Mouse (Mus musculus) kidney, embryonic 14.5 days (tissue): ENCODE measurements around the gene E030030I06Rik. TPM values are rescaled to one million over a fixed set of nuclear protein-coding genes. Genes with fewer than 3 reads are reported as not detected.
"Not testable (repeated sequence)": the region's sequence is repeated elsewhere in the genome, so short reads cannot be mapped to it uniquely, and the experiment has no call there.

Source experiments
- ATAC-seq: fragments of 200-750 bp; cut with Nextera tagmentation; 2 replicates; pipeline ENCODE4 v1.8.0; 2017; ENCODE audit warnings: moderate number of reproducible peaks, mild to moderate bottlenecking, moderate TSS enrichment, moderate library complexity; ENCODE audit not compliant: low FRiP score, low TSS enrichment
- H3K27ac ChIP-seq: fragments of 300-500 bp; sonication (generic); 2 replicates; pipeline ENCODE4 v1.5.1; 2014; ENCODE audit warnings: low read depth, mild to moderate bottlenecking, low read length, moderate library complexity, mixed read lengths
- H3K27me3 ChIP-seq: fragments of 300-500 bp; sonication (generic); 2 replicates; pipeline ENCODE4 v1.6.1; 2014; ENCODE audit warnings: mild to moderate bottlenecking, low read length; ENCODE audit not compliant: control insufficient read depth, insufficient read depth
- H3K36me3 ChIP-seq: fragments of 300-500 bp; sonication (generic); 2 replicates; pipeline ENCODE4 v1.6.1; 2014; ENCODE audit warnings: low read length, mixed read lengths; ENCODE audit not compliant: control insufficient read depth, insufficient read depth
- H3K4me1 ChIP-seq: fragments of 300-500 bp; sonication (generic); 2 replicates; pipeline ENCODE4 v1.6.1; 2014; ENCODE audit warnings: low read length, mixed read lengths; ENCODE audit not compliant: control insufficient read depth, insufficient read depth
- H3K4me2 ChIP-seq: fragments of 300-500 bp; sonication (generic); replicated peaks from 2 replicates; pipeline ENCODE4 v1.6.1; 2014; ENCODE audit warnings: low read depth, mild to moderate bottlenecking, low read length
- H3K4me3 ChIP-seq: fragments of 300-500 bp; sonication (generic); 2 replicates; pipeline ENCODE4 v1.5.1; 2014; ENCODE audit warnings: mild to moderate bottlenecking, low read length
- H3K9ac ChIP-seq: fragments of 300-500 bp; sonication (generic); 2 replicates; pipeline ENCODE4 v1.6.1; 2014; ENCODE audit warnings: low read depth, mild to moderate bottlenecking, low read length, moderate library complexity
- H3K9me3 ChIP-seq: fragments of 300-500 bp; sonication (generic); 2 replicates; pipeline ENCODE4 v1.6.1; 2016; ENCODE audit warnings: low read length; ENCODE audit not compliant: control insufficient read depth
- WGBS: fragments of 180-500 bp; shearing (Covaris S2); extraction: QIAGEN DNeasy Blood & Tissue Kit; methylation state at CpG from one replicate; pipeline ENCODE4 v1.1.7; 2014; 5-methylcytosine and 5-hydroxymethylcytosine counted together
- polyA plus RNA-seq: library from polyadenylated mRNA; unstranded; fragments of >200 nt; fragmentation: Nextera tagmentation; extraction: Ambion mirVana; gene quantifications from 2 replicates; pipeline ENCODE4 v1.2.1, GENCODE M21; 2014

The E030030I06Rik gene
- polyA plus RNA-seq, 1 experiment from 2014 or later, result 42.1 TPM

DNA sequence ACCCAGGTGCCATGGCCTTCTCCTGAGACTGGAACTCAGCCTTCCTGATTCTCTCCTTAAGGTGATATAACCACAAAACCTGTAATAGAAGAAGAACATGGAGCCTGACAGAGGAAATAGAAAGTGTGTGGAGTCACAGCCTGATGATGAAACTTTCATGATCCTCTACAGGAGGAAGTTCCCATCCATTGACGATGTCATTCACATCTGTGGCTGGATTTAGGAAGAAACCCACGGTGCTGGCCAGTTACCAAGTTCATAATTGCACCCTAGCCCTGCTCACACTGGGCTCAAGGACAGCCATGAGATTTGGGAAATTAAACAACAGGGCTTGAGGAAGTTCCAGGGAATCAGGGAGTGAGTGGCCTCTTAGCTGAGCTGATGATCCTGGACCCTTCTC is 17.0 kb upstream of the E030030I06Rik start:
- not testable (repeated sequence) for H3K4me1 ChIP-seq, H3K9me3 ChIP-seq, H3K27ac ChIP-seq, H3K27me3 ChIP-seq, H3K4me2 ChIP-seq, H3K36me3 ChIP-seq, ATAC-seq, H3K4me3 ChIP-seq, H3K9ac ChIP-seq
- WGBS, result 68% methylated on average over 2 of the region's 2 CpGs

GRCm38 (mm10) chr10:22165328-22166003 is 16.4 kb upstream of the E030030I06Rik start:
- H3K9me3 ChIP-seq, ATAC-seq, H3K36me3 ChIP-seq, H3K27me3 ChIP-seq, H3K4me1 ChIP-seq, H3K27ac ChIP-seq, H3K9ac ChIP-seq, H3K4me2 ChIP-seq, H3K4me3 ChIP-seq: not testable (repeated sequence)
- WGBS, result 60% methylated on average over 5 of the region's 5 CpGs

DNA sequence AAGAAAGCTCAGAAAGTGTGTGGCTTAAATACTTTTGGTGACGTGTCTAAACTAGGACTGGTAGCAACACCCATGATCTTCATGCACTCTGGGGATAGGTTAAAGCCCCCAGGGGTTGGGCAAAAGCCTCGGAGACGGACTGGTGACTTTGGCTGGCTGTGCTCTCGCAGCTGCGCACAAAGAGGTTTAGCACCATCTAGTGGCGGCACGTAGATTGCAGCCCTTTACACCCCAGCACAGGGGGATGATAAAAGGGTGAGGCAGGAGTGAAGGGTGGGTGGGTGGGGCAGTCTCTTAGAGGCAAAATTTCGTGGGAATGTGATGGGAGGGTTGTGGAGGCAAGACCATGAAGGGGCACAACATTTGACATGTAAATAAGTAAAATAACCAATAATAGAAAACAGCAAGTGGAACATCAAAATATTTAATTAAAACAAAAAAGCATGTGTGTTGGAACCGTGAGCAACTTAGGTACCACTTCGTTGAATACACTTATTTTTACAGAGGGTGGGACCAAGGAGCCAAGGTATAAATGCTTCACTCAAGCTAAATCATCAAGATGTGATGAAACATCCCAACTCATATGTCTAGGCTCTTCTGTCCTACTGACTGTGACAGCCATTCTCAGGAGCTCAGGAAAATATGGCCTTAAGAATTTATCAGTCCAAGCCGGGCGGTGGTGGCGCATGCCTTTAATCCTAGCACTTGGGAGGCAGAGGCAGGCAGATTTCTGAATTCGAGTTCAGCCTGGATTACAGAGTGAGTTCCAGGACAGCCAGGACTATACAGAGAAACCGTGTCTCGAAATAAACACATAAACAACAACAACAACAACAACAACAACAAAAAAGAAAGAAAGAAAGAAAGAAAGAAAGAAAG is 14.9 kb upstream of the E030030I06Rik start:
- not testable (repeated sequence) for H3K4me3 ChIP-seq, H3K9me3 ChIP-seq, H3K36me3 ChIP-seq, H3K9ac ChIP-seq, H3K4me1 ChIP-seq, H3K27ac ChIP-seq
- H3K27me3 ChIP-seq, result peaks cover 19% of the 10 kb centered on the region
- peak overlapping the region; percentile 35 for H3K4me2 ChIP-seq
- 36% methylated on average over 14 of the region's 16 CpGs for WGBS
- 0 out of 2 replicates have a peak, but pooled peaks have one; percentile 46 for ATAC-seq

- 10% methylated on average over 9 of the region's 9 CpGs for WGBS
- Histone ChIP-seq H3K4me2 (peak overlapping the region; percentile 35), H3K27me3 (peaks cover 25% of the 10 kb centered on the region)
- not testable (repeated sequence) for H3K9ac ChIP-seq, ATAC-seq, H3K9me3 ChIP-seq, H3K4me1 ChIP-seq, H3K27ac ChIP-seq, H3K4me3 ChIP-seq, H3K36me3 ChIP-seq
Measured at GRCm38 (mm10) chr10:22163279-22163678, 14.2 kb upstream of the E030030I06Rik start.

GRCm38 (mm10) chr10:22159581-22160140 is 10.6 kb upstream of the E030030I06Rik start:
- peaks cover 54% of the 10 kb centered on the region for H3K27me3 ChIP-seq
- H3K4me2 ChIP-seq, result no peak overlapping the region
- H3K4me3 ChIP-seq, result peak overlapping the region; percentile 39; the same call in 1 of the 2 replicates
- no peak for ATAC-seq
- H3K36me3 ChIP-seq, result no peaks in the 10 kb centered on the region
- H3K9ac ChIP-seq, result no peak overlapping the region
- 2% methylated on average over 23 of the region's 23 CpGs for WGBS
- H3K9me3 ChIP-seq, result no peaks in the 10 kb centered on the region
- no peak overlapping the region for H3K27ac ChIP-seq
- no peaks in the 10 kb centered on the region; the same call in 1 of the 2 replicates for H3K4me1 ChIP-seq

- no peaks in the 10 kb centered on the region for H3K36me3 ChIP-seq
- WGBS, result 0% methylated on average over 24 of the region's 24 CpGs
- no peak for ATAC-seq
Measured at GRCm38 (mm10) chr10:22159131-22159561, 10.1 kb upstream of the E030030I06Rik start.

GRCm38 (mm10) chr10:22158310-22158999 is 9.4 kb upstream of the E030030I06Rik start, which contains the start of the genes Raet1e and H60b:
Gene Raet1e (plus strand): TSS chr10:22158569.
Gene H60b (plus strand): TSS chr10:22158586.
- peaks cover 54% of the 10 kb centered on the region for H3K27me3 ChIP-seq

More at GRCm38 (mm10) chr10:22159131-22159561, 10.1 kb upstream of the E030030I06Rik start:
- no peak overlapping the region for H3K9ac ChIP-seq
- H3K4me2 ChIP-seq, result peak overlapping the region; percentile 51
- peak overlapping the region; percentile 39 for H3K4me3 ChIP-seq
- H3K27ac ChIP-seq, result no peak overlapping the region
- no peaks in the 10 kb centered on the region; the same call in 1 of the 2 replicates for H3K4me1 ChIP-seq
- H3K9me3 ChIP-seq, result no peaks in the 10 kb centered on the region
- H3K27me3 ChIP-seq, result peaks cover 54% of the 10 kb centered on the region

DNA sequence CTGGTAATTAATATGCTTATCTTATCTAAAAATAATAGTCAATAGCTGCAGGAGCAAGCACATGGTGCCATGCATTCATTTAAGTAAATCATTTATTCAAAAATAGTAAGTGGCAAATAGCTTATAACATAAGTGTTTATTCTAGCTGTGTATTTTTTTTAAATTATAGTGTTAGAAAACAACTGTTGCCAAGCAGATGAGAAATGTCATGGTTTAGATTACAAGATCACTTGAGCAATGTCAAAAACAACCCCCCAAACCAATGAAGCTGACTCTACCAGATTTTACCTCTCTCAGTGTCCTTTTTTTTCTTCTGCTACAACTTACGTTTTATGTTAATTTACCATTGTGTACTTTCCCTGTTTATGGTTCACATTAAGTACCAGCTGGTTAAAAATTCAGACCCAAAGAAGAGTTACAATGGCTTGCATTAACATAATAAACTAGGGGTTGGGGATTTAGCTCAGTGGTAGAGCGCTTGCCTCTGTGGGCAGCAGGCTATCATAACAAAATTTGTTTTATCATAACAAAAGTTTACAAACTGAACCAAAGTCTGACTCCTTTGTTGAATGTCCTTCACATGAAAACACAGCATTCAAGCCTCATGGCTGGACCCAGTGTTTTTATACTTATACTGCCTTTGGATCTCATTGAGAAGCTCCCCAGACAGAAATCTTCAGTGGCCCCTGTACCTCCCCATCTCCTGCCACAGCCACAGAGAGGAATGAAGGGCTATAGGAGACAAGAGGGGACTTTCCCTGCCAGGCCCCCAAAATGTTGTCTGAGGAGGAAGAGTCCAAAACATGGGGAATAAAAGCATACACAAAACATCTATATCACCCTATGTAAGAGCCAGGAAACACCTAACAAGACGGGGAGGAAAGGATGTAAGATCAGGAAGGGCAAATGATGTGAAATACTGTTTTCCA is 6.1 kb upstream of the E030030I06Rik start:
- H3K27me3 ChIP-seq, result peaks cover 55% of the 10 kb centered on the region
- H3K9me3 ChIP-seq, result no peaks in the 10 kb centered on the region
- H3K4me1 ChIP-seq, result peaks cover 5% of the 10 kb centered on the region; the same call in 1 of the 2 replicates
- ATAC-seq, result no peak
- no peak overlapping the region for H3K27ac ChIP-seq
- H3K4me3 ChIP-seq, result no peak overlapping the region
- H3K36me3 ChIP-seq, result no peaks in the 10 kb centered on the region
- H3K9ac ChIP-seq, result no peak overlapping the region
- H3K4me2 ChIP-seq, result no peak overlapping the region
- 4% methylated on average over 3 of the region's 3 CpGs for WGBS

More at GRCm38 (mm10) chr10:22158310-22158999, 9.4 kb upstream of the E030030I06Rik start, which contains the start of the genes Raet1e and H60b:
- H3K4me1 ChIP-seq, H3K27ac ChIP-seq, H3K36me3 ChIP-seq, H3K9me3 ChIP-seq: not testable (repeated sequence)
- H3K4me3 ChIP-seq, result peak within 1 kb of the TSS; percentile 39
- peak within 1 kb of the TSS; percentile 31; the same call in 1 of the 2 replicates for H3K9ac ChIP-seq
- peak; percentile 89 for ATAC-seq
- under 1% methylated on average over 47 of the region's 48 CpGs for WGBS
- H3K4me2 ChIP-seq, result peak within 1 kb of the TSS; percentile 51
